Mouse (Mus musculus): ENCODE results near the gene Ccl25. TPM values are rescaled to one million over a fixed set of nuclear protein-coding genes. Genes with fewer than 3 reads are reported as not detected.
"Not testable (repeated sequence)": the region's sequence is repeated elsewhere in the genome, so short reads cannot be mapped to it uniquely, and the experiment has no call there.

Gene Ccl25
- total RNA-seq, 2 experiments from 2014 or later: 17.1 to 28.7 TPM

GRCm38 (mm10) chr8:4329000-4329399 is 4.0 kb downstream of the Ccl25 start:
- ATAC-seq (replicated peaks; ENCODE audit: low FRiP score, low TSS enrichment, poor library complexity, severe bottlenecking): no peak

- ATAC-seq (replicated peaks; ENCODE audit: low FRiP score, low TSS enrichment, poor library complexity, severe bottlenecking): no peak
Measured at GRCm38 (mm10) chr8:4333966-4334365, 9.0 kb downstream of the Ccl25 start.

GRCm38 (mm10) chr8:4335678-4336077 is 10.7 kb downstream of the Ccl25 start:
- no peak for ATAC-seq (replicated peaks; ENCODE audit: low FRiP score, low TSS enrichment, poor library complexity, severe bottlenecking)

GRCm38 (mm10) chr8:4340207-4340606 is 15.2 kb downstream of the Ccl25 start:
- no peak for ATAC-seq (replicated peaks; ENCODE audit: low FRiP score, low TSS enrichment, poor library complexity, severe bottlenecking)

- ATAC-seq (replicated peaks; ENCODE audit: low FRiP score, low TSS enrichment, poor library complexity, severe bottlenecking): peak; percentile 58
Measured at GRCm38 (mm10) chr8:4347661-4348060, 22.7 kb downstream of the Ccl25 start.

- no peak for ATAC-seq (replicated peaks; ENCODE audit: low FRiP score, low TSS enrichment, poor library complexity, severe bottlenecking)
Measured at GRCm38 (mm10) chr8:4348275-4348674, 23.3 kb downstream of the Ccl25 start.

- ATAC-seq (replicated peaks; ENCODE audit: low FRiP score, low TSS enrichment, poor library complexity, severe bottlenecking): no peak
Measured at GRCm38 (mm10) chr8:4349335-4349734, 24.3 kb downstream of the Ccl25 start.

- ATAC-seq (replicated peaks; ENCODE audit: low FRiP score, low TSS enrichment, poor library complexity, severe bottlenecking): no peak
Measured at GRCm38 (mm10) chr8:4350618-4351017, 25.6 kb downstream of the Ccl25 start.

GRCm38 (mm10) chr8:4352562-4352961 is 27.6 kb downstream of the Ccl25 start:
- not testable (repeated sequence) for ATAC-seq (replicated peaks; ENCODE audit: low FRiP score, low TSS enrichment, poor library complexity, severe bottlenecking)

GRCm38 (mm10) chr8:4353741-4354140 is 28.7 kb downstream of the Ccl25 start:
- ATAC-seq (replicated peaks; ENCODE audit: low FRiP score, low TSS enrichment, poor library complexity, severe bottlenecking): no peak

- no peak for ATAC-seq (replicated peaks; ENCODE audit: low FRiP score, low TSS enrichment, poor library complexity, severe bottlenecking)
Measured at GRCm38 (mm10) chr8:4354516-4354915, 29.5 kb downstream of the Ccl25 start.

GRCm38 (mm10) chr8:4355455-4355854 is 30.4 kb downstream of the Ccl25 start:
- no peak for ATAC-seq (replicated peaks; ENCODE audit: low FRiP score, low TSS enrichment, poor library complexity, severe bottlenecking)

- ATAC-seq (replicated peaks; ENCODE audit: low FRiP score, low TSS enrichment, poor library complexity, severe bottlenecking): no peak
Measured at GRCm38 (mm10) chr8:4359362-4359761, 34.4 kb downstream of the Ccl25 start.

GRCm38 (mm10) chr8:4360922-4361321 is 35.9 kb downstream of the Ccl25 start:
- no peak for ATAC-seq (replicated peaks; ENCODE audit: low FRiP score, low TSS enrichment, poor library complexity, severe bottlenecking)

- ATAC-seq (replicated peaks; ENCODE audit: low FRiP score, low TSS enrichment, poor library complexity, severe bottlenecking): no peak
Measured at GRCm38 (mm10) chr8:4366189-4366588, 41.2 kb downstream of the Ccl25 start.

GRCm38 (mm10) chr8:4367808-4368207 is 42.8 kb downstream of the Ccl25 start:
- ATAC-seq (replicated peaks; ENCODE audit: low FRiP score, low TSS enrichment, poor library complexity, severe bottlenecking): no peak

GRCm38 (mm10) chr8:4368470-4368869 is 43.5 kb downstream of the Ccl25 start:
- no peak for ATAC-seq (replicated peaks; ENCODE audit: low FRiP score, low TSS enrichment, poor library complexity, severe bottlenecking)

- ATAC-seq (replicated peaks; ENCODE audit: low FRiP score, low TSS enrichment, poor library complexity, severe bottlenecking): peak; percentile 93
Measured at GRCm38 (mm10) chr8:4370078-4370477, 45.1 kb downstream of the Ccl25 start.

GRCm38 (mm10) chr8:4372657-4373056 is 47.6 kb downstream of the Ccl25 start:
- ATAC-seq (replicated peaks; ENCODE audit: low FRiP score, low TSS enrichment, poor library complexity, severe bottlenecking): 0 out of 2 replicates have a peak, but pooled peaks have one; percentile 50

- no peak for ATAC-seq (replicated peaks; ENCODE audit: low FRiP score, low TSS enrichment, poor library complexity, severe bottlenecking)
Measured at GRCm38 (mm10) chr8:4401442-4401841, 76.4 kb downstream of the Ccl25 start.

GRCm38 (mm10) chr8:4403960-4404879 is 79.2 kb downstream of the Ccl25 start:
- ATAC-seq (replicated peaks; ENCODE audit: low FRiP score, low TSS enrichment, poor library complexity, severe bottlenecking): no peak
